Mouse (Mus musculus) bone marrow macrophage, adult 2 months (primary cell): ENCODE data around the gene Arl6ip5.
"Not testable (repeated sequence)": the region's sequence is repeated elsewhere in the genome, so short reads cannot be mapped to it uniquely, and the experiment has no call there.

Source experiments
- CTCF ChIP-seq: IDR thresholded peaks from 2 replicates; pipeline ENCODE4 v1.5.1; 2012; ENCODE audit warnings: low read depth, mild to moderate bottlenecking, low read length, moderate library complexity
- POLR2A ChIP-seq: IDR thresholded peaks from 2 replicates; pipeline ENCODE4 v1.6.1; 2012; ENCODE audit warnings: mild to moderate bottlenecking, low read depth, low read length, borderline replicate concordance

GRCm38 (mm10) chr6:97263750-97264149 is 53.3 kb downstream of the Arl6ip5 start:
- not testable (repeated sequence) for TF ChIP-seq POLR2A, CTCF
